Mouse (Mus musculus) kidney, adult 2 months (tissue): ENCODE results near the gene Dmrtc2.

Source experiments
- CTCF ChIP-seq: fragments of 200-500 bp; conservative IDR thresholded peaks from 2 replicates; pipeline ENCODE4 v1.5.1; 2011; ENCODE audit warnings: low read depth, mild to moderate bottlenecking, control low read depth, low read length, moderate library complexity, mixed read lengths; ENCODE audit not compliant: insufficient read depth, insufficient read length
- POLR2A ChIP-seq: fragments of 200-500 bp; IDR thresholded peaks from one replicate; pipeline ENCODE4 v1.6.1; 2011; ENCODE audit warnings: low read depth, low read length, control low read depth

- TF ChIP-seq POLR2A = no peak
- no peak for TF ChIP-seq CTCF
These were observed 12.8 kb downstream of the Dmrtc2 start for GRCm38 (mm10) chr7:24882416-24883199.
